Mouse (Mus musculus) thymus, postnatal 10 days (tissue): Measurements from ENCODE around the gene Asb14.
"Not testable (repeated sequence)": the region's sequence is repeated elsewhere in the genome, so short reads cannot be mapped to it uniquely, and the experiment has no call there.

Source experiments
- DNase-seq, 2 experiments: peaks; one replicate each; pipeline ENCODE4 v3.0.0; 2021; ENCODE audit warnings: low spot score in 2 of 2

Asb14 gene

DNA sequence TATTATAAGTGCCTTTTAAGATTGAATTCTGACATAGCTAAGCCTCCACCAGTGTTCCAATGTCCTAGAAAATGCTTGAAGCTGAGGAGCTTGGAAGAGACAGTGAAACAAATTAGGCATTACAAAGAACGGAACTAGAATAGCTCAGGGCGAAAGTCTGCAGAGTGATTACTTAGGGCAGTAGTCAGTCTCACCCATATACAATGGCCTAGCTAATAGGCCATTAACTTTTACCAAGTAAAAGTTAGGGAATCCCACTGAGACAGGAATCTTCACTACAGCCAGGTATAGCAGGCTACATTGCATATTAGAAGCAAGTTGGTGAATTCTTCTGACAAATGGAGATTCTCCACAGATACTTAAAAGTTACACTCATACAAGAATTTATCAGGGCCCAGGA, 61.8 kb downstream of the Asb14 start:
- not testable (repeated sequence) for DNase-seq

DNA sequence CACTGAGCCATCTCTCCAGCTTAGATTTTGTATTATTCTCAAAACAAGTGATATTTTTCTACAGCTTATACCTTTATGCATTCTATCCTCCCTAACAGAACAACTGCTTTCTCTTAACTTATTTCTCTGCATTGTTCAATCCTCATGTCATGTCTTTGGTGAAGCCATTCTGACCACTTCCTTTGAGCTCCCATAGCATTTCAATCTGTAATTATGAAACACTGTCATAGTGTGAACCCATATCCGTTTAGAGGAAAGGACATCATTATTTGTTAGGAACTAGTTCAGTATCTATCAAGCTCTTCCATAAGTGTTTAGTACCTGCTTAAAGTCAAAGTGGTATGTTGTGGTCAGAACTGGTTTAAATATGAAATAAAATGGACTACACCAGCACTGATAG, 66.2 kb downstream of the Asb14 start:
- no peak for DNase-seq
